8 mouse cellular contexts compared by ENCODE assay signal in genomic region chr10:117906267-117906811, GRCm38 (mm10).
A peak's percentile ranks its signal among the peaks of the same experiment; 100 is the strongest.
DNase-seq lines count a peak whose midpoint lies in the region; ATAC-seq and TF ChIP-seq lines count a peak whose summit lies in the region.

No protein-coding gene starts in this region.

- DNase-seq in CD4-positive, CD25-positive, alpha-beta regulatory T cell, adult 2 months (ENCODE audit: low read depth, low spot score), result peak; percentile 84
- peak; percentile 79 to 84 for DNase-seq in heart, postnatal 36 days
- DNase-seq in layer of hippocampus, adult 18-20 months (ENCODE audit: low spot score in 2 of 2), result peak; percentile 66 to 79
- DNase-seq in neural tube, embryonic 11.5 days (ENCODE audit: low spot score), result peak; percentile 65
- DNase-seq in urinary bladder, adult 18-20 months (ENCODE audit: low spot score in 2 of 2), result peak; percentile 31 to 75

- WGBS in bone marrow, adult 2 months, result 32% methylated on average over 11 of the region's 11 CpGs
- 33% methylated on average over 11 of the region's 11 CpGs for WGBS in liver, embryonic 16.5 days (ENCODE audit: insufficient replicate concordance)
- 39% methylated on average over 11 of the region's 11 CpGs for WGBS in neural tube, embryonic 11.5 days

- peaks cover 1% of the 10 kb centered on the region; the same call in 1 of the 2 replicates for H3K4me1 ChIP-seq in bone marrow, adult 2 months (ENCODE audit: control insufficient read depth, insufficient read depth, low read length)
- H3K4me1 ChIP-seq in liver, embryonic 16.5 days (ENCODE audit: control insufficient read depth, low read depth, low read length), result no peaks in the 10 kb centered on the region
- no peaks in the 10 kb centered on the region for H3K4me1 ChIP-seq in neural tube, embryonic 11.5 days (ENCODE audit: control insufficient read depth, insufficient read depth, low read length)

- H3K9ac ChIP-seq in liver, embryonic 16.5 days (ENCODE audit: low read depth, low read length), result no peak overlapping the region
- H3K9ac ChIP-seq in neural tube, embryonic 11.5 days (ENCODE audit: low read length), result 0 out of 2 replicates have a peak overlapping the region, but pooled peaks have one; percentile 11

- no peaks in the 10 kb centered on the region for H3K36me3 ChIP-seq in liver, embryonic 16.5 days (ENCODE audit: control insufficient read depth, insufficient read depth)
- H3K36me3 ChIP-seq in neural tube, embryonic 11.5 days (ENCODE audit: control insufficient read depth, insufficient read depth, low read length), result no peaks in the 10 kb centered on the region

- TF ChIP-seq POLR2A in bone marrow, adult 2 months (IDR thresholded peaks at IDR 0.05; ENCODE audit: borderline replicate concordance, control insufficient read depth, low read depth, low read length), result no peak

- peak overlapping the region; percentile 46 for H3K4me2 ChIP-seq in liver, embryonic 16.5 days (ENCODE audit: low read depth, low read length)
- peak overlapping the region; percentile 58 for H3K4me2 ChIP-seq in neural tube, embryonic 11.5 days (ENCODE audit: low read depth)

- no peak overlapping the region for H3K4me3 ChIP-seq in bone marrow, adult 2 months (replicated peaks; ENCODE audit: control insufficient read depth, low read depth, low read length)
- H3K4me3 ChIP-seq in liver, embryonic 16.5 days (ENCODE audit: low read depth, low read length), result peak overlapping the region; percentile 28
- no peak overlapping the region; the same call in 1 of the 2 replicates for H3K4me3 ChIP-seq in neural tube, embryonic 11.5 days (ENCODE audit: low read depth, low read length)

- no peaks in the 10 kb centered on the region for H3K27me3 ChIP-seq in liver, embryonic 16.5 days (ENCODE audit: control insufficient read depth, insufficient read depth, low read depth, low read length)
- H3K27me3 ChIP-seq in neural tube, embryonic 11.5 days (ENCODE audit: control insufficient read depth, insufficient read depth, low read length), result no peaks in the 10 kb centered on the region

- peak; percentile 91 for ATAC-seq in frontal cortex, adult (ENCODE audit: low TSS enrichment)
- peak; percentile 21; the same call in 1 of the 2 replicates for ATAC-seq in liver, embryonic 16.5 days (ENCODE audit: low read depth)
- ATAC-seq in neural tube, embryonic 11.5 days (ENCODE audit: insufficient read depth, low FRiP score, low TSS enrichment), result peak; percentile 81; the same call in 1 of the 2 replicates

- intact Hi-C loops in heart, postnatal 36 days (cut with DNase I), result loop anchor here (2.0 to 5.0 kb wide), 4 partner anchors 34 to 196 kb away; no protein-coding TSS in a partner anchor

- TF ChIP-seq CTCF in bone marrow, adult 2 months (IDR thresholded peaks at IDR 0.05; ENCODE audit: control insufficient read depth, insufficient read depth, low read length), result no peak

- H3K9me3 ChIP-seq in liver, embryonic 16.5 days (replicated peaks; ENCODE audit: control insufficient read depth, low read length), result no peaks in the 10 kb centered on the region
- H3K9me3 ChIP-seq in neural tube, embryonic 11.5 days (ENCODE audit: control insufficient read depth, low read length), result no peaks in the 10 kb centered on the region

- H3K27ac ChIP-seq in bone marrow, adult 2 months (ENCODE audit: control insufficient read depth, insufficient read depth, low read depth, low read length, poor library complexity), result peak overlapping the region; percentile 11; the same call in 1 of the 2 replicates
- no peak overlapping the region for H3K27ac ChIP-seq in liver, embryonic 16.5 days (ENCODE audit: low read length)
- H3K27ac ChIP-seq in neural tube, embryonic 11.5 days (ENCODE audit: low read depth, low read length), result no peak overlapping the region

Comparison
In these comparisons a context has a peak if more than half of its experiments do, and no peak if none do; other contexts are left out.
1. ATAC-seq: peak in every context shown above with its lines; median percentile 91 in frontal cortex, adult; 81 in neural tube, embryonic 11.5 days; 21 in liver, embryonic 16.5 days.